Mouse (Mus musculus) hindbrain, embryonic 15.5 days (tissue): ENCODE results near the gene Vmn2r42. TPM values are rescaled to one million over a fixed set of nuclear protein-coding genes. Genes with fewer than 3 reads are reported as not detected.
"Not testable (repeated sequence)": the region's sequence is repeated elsewhere in the genome, so short reads cannot be mapped to it uniquely, and the experiment has no call there.

Source experiments
- ATAC-seq: fragments of 200-750 bp; cut with Nextera tagmentation; 2 replicates; pipeline ENCODE4 v1.8.0; 2017; ENCODE audit warnings: low read depth, moderate number of reproducible peaks, moderate TSS enrichment; ENCODE audit not compliant: low FRiP score
- H3K27ac ChIP-seq: fragments of 300-500 bp; sonication (generic); replicated peaks from 2 replicates; pipeline ENCODE4 v1.5.1; 2015; ENCODE audit warnings: mild to moderate bottlenecking, inconsistent platforms
- H3K27me3 ChIP-seq: fragments of 300-500 bp; sonication (generic); 2 replicates; pipeline ENCODE4 v1.6.1; 2015; ENCODE audit warnings: control low read depth, inconsistent platforms
- H3K36me3 ChIP-seq: fragments of 300-500 bp; sonication (generic); 2 replicates; pipeline ENCODE4 v1.6.1; 2015; ENCODE audit warnings: control low read depth, inconsistent platforms
- H3K4me1 ChIP-seq: fragments of 300-500 bp; sonication (generic); replicated peaks from 2 replicates; pipeline ENCODE4 v1.6.1; 2015; ENCODE audit warnings: control low read depth, inconsistent platforms
- H3K4me2 ChIP-seq: fragments of 300-500 bp; sonication (generic); 2 replicates; pipeline ENCODE4 v1.6.1; 2015; ENCODE audit warnings: moderate library complexity, mild to moderate bottlenecking, inconsistent platforms
- H3K4me3 ChIP-seq: fragments of 300-500 bp; sonication (generic); 2 replicates; pipeline ENCODE4 v1.5.1; 2015; ENCODE audit warnings: mild to moderate bottlenecking, inconsistent platforms
- H3K9ac ChIP-seq: fragments of 300-500 bp; sonication (generic); 2 replicates; pipeline ENCODE4 v1.6.1; 2015; ENCODE audit warnings: inconsistent platforms
- H3K9me3 ChIP-seq: fragments of 300-500 bp; sonication (generic); 2 replicates; pipeline ENCODE4 v1.6.1; 2016; ENCODE audit warnings: control low read depth, inconsistent platforms
- WGBS: fragments of 180-500 bp; shearing (Covaris S2); methylation state at CpG from one replicate; pipeline ENCODE4 v1.1.7; 2015; 5-methylcytosine and 5-hydroxymethylcytosine counted together
- polyA plus RNA-seq: library from polyadenylated mRNA; unstranded; fragments of >200 nt; fragmentation: Nextera tagmentation; extraction: Ambion mirVana; gene quantifications from 2 replicates; pipeline ENCODE4 v1.2.1, GENCODE M21; 2015

Vmn2r42 gene
- polyA plus RNA-seq: not detected in 2 replicates

- ATAC-seq, H3K4me3 ChIP-seq, H3K9me3 ChIP-seq, H3K4me2 ChIP-seq, H3K9ac ChIP-seq, H3K4me1 ChIP-seq, H3K36me3 ChIP-seq, H3K27ac ChIP-seq, H3K27me3 ChIP-seq: not testable (repeated sequence)
- WGBS: no CpG with 5 or more reads among the region's 2 CpGs
Observed at GRCm38 (mm10) chr7:8200220-8200619, at the start of gene Vmn2r42. Vmn2r42 (minus strand) TSS chr7:8200320.

DNA sequence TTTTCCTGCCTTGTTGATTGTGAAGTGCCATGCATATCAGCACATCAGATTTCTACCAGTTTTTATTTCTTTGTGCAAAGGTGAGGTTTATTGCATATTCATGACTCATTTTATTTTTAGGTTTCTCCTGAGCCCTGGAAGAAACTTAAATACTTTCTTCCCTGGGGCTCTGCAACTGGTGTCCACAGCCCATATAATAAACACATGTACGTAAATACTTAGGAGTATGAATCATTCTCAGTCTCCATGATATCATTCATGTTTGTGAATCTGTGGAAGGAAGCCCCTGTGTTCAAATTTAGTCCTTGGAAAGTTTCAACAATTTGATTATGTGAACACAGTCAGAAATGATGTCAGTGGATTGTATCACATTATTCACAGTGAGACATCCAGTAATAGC, 38.6 kb downstream of the Vmn2r42 start, which contains the start of gene Vmn2r41:
Gene Vmn2r41 (minus strand): TSS at position 101 of the 400 bp plus-strand sequence.
- not testable (repeated sequence) for H3K27ac ChIP-seq, H3K9me3 ChIP-seq, H3K4me3 ChIP-seq, H3K9ac ChIP-seq, H3K4me1 ChIP-seq, H3K4me2 ChIP-seq, H3K27me3 ChIP-seq, H3K36me3 ChIP-seq, ATAC-seq
- WGBS: no CpG with 5 or more reads among the region's 1 CpGs

Other genes starting within 250 kb of the Vmn2r42 start
- gene Vmn2r41, start 38.7 kb downstream of the Vmn2r42 start, polyA plus RNA-seq: not detected in 2 replicates
- gene Vmn2r43, start 60.3 kb upstream of the Vmn2r42 start, polyA plus RNA-seq: not detected in 2 replicates
- not detected in 2 replicates for gene Vmn2r44, start 183.0 kb upstream of the Vmn2r42 start, polyA plus RNA-seq